Mouse (Mus musculus) spleen, adult 2 months (tissue): Measurements from ENCODE around the gene Ms4a15. TPM values are rescaled to one million over a fixed set of nuclear protein-coding genes. Genes with fewer than 3 reads are reported as not detected.

Experiments used
- DNase-seq, 2 experiments: peaks; one replicate each; pipeline versions ENCODE4 v3.0.0 to v3.0.0-alpha.2; 2012 to 2021; ENCODE audit warnings: low spot score in 2 of 2, low read depth in 1 of 2
- H3K27ac ChIP-seq: fragments of 200-500 bp; 2 replicates; pipeline ENCODE4 v1.5.1; 2012; ENCODE audit warnings: low read length, inconsistent platforms; ENCODE audit not compliant: insufficient read depth
- H3K27me3 ChIP-seq: fragments of 200-500 bp; 2 replicates; pipeline ENCODE4 v1.6.1; 2012; ENCODE audit warnings: mild to moderate bottlenecking, moderate library complexity, low read length, inconsistent platforms; ENCODE audit not compliant: control insufficient read depth, insufficient read depth
- H3K36me3 ChIP-seq: fragments of 200-500 bp; 2 replicates; pipeline ENCODE4 v1.6.1; 2012; ENCODE audit warnings: mild to moderate bottlenecking, low read length, inconsistent platforms; ENCODE audit not compliant: control insufficient read depth, insufficient read depth
- H3K4me1 ChIP-seq: fragments of 200-500 bp; 2 replicates; pipeline ENCODE4 v1.6.1; 2011; ENCODE audit warnings: inconsistent platforms; ENCODE audit not compliant: control insufficient read depth, insufficient read depth, insufficient read length
- H3K4me3 ChIP-seq: fragments of 200-500 bp; 2 replicates; pipeline ENCODE4 v1.5.1; 2011; ENCODE audit warnings: mild to moderate bottlenecking, inconsistent platforms; ENCODE audit not compliant: insufficient read depth, insufficient read length; ENCODE audit errors: extremely low read depth
- CTCF ChIP-seq: fragments of 200-500 bp; IDR thresholded peaks from 2 replicates; pipeline ENCODE4 v1.5.1; 2011; ENCODE audit warnings: mild to moderate bottlenecking, inconsistent platforms; ENCODE audit not compliant: insufficient read depth, insufficient read length, insufficient replicate concordance; ENCODE audit errors: extremely low read depth
- POLR2A ChIP-seq: fragments of 200-500 bp; IDR thresholded peaks from 2 replicates; pipeline ENCODE4 v1.6.1; 2011; ENCODE audit warnings: low read depth, low read length, inconsistent platforms
- WGBS: fragments of 180-500 bp; shearing (Covaris S2); methylation state at CpG from one replicate; pipeline ENCODE4 v1.1.7; 2018; 5-methylcytosine and 5-hydroxymethylcytosine counted together
- polyA plus RNA-seq: library from polyadenylated mRNA; depleted of rRNA; stranded (reverse); fragments of >200 nt; gene quantifications from 2 replicates; pipeline ENCODE4 v1.2.3, GENCODE M21; 2012

Ms4a15 gene
- polyA plus RNA-seq, 1 experiment = 0.35 TPM

GRCm38 (mm10) chr19:10990751-10991150, 2.3 kb downstream of the Ms4a15 start:
- no peak for DNase-seq
- Histone ChIP-seq H3K4me1 (no peaks in the 10 kb centered on the region), H3K27me3 (no peaks in the 10 kb centered on the region), H3K4me3 (no peak overlapping the region), H3K27ac (no peak overlapping the region; the same call in 1 of the 2 replicates), H3K36me3 (no peaks in the 10 kb centered on the region)
- WGBS = 79% methylated on average over 1 of the region's 1 CpGs
- TF ChIP-seq POLR2A (no peak), CTCF (no peak)

DNA sequence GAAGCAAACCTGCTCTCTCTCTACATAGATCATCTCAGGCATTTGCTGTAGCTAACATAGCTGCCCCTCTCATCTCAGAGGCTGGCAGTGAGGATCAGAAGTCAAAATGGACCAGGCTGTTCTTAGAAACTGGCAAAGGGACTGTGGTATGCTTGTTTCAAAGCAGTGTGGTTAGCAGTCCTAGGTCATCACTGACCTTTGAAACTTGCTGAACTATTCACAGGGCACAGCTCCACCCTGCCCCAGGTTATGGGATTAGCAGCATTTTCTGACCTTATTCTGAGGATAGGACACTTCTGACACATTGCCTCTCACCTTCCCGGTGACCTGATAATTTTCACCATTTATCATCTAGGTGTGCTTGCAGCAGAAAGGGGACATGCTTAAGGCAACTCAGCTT, 4.5 kb downstream of the Ms4a15 start:
- Histone ChIP-seq H3K4me1 (no peaks in the 10 kb centered on the region), H3K27ac (no peak overlapping the region), H3K4me3 (no peak overlapping the region), H3K27me3 (no peaks in the 10 kb centered on the region), H3K36me3 (no peaks in the 10 kb centered on the region)
- WGBS = 97% methylated on average over 1 of the region's 1 CpGs
- no peak for DNase-seq
- TF ChIP-seq CTCF (no peak), POLR2A (no peak)

- H3K27me3 ChIP-seq = no peaks in the 10 kb centered on the region
- no peak overlapping the region for H3K27ac ChIP-seq
- 92% methylated on average over 4 of the region's 4 CpGs for WGBS
- DNase-seq = no peak
- H3K4me1 ChIP-seq = no peaks in the 10 kb centered on the region
- H3K36me3 ChIP-seq = no peaks in the 10 kb centered on the region
- no peak overlapping the region for H3K4me3 ChIP-seq
- TF ChIP-seq CTCF (no peak), POLR2A (no peak)
Measured at GRCm38 (mm10) chr19:10985889-10986288, 7.2 kb downstream of the Ms4a15 start.

- WGBS = 88% methylated on average over 13 of the region's 13 CpGs
- no peak overlapping the region for H3K4me3 ChIP-seq
- no peak overlapping the region for H3K27ac ChIP-seq
- H3K27me3 ChIP-seq = no peaks in the 10 kb centered on the region
- H3K4me1 ChIP-seq = peaks cover 8% of the 10 kb centered on the region; the same call in 1 of the 2 replicates
- H3K36me3 ChIP-seq = no peaks in the 10 kb centered on the region
- no peak for TF ChIP-seq POLR2A
- TF ChIP-seq CTCF = no peak
- DNase-seq = no peak
Measured at GRCm38 (mm10) chr19:10984551-10984950, 8.5 kb downstream of the Ms4a15 start.

- Histone ChIP-seq H3K4me3 (no peak overlapping the region), H3K4me1 (peaks cover 8% of the 10 kb centered on the region; the same call in 1 of the 2 replicates), H3K27ac (no peak overlapping the region), H3K27me3 (no peaks in the 10 kb centered on the region), H3K36me3 (no peaks in the 10 kb centered on the region)
- WGBS = 42% methylated on average over 14 of the region's 14 CpGs
- TF ChIP-seq CTCF (peak; percentile 49; the same call in 1 of the 2 replicates), POLR2A (no peak)
- peak in 1 of 2 experiments; percentile 49 for DNase-seq
Measured at GRCm38 (mm10) chr19:10983146-10983545, 9.9 kb downstream of the Ms4a15 start.

DNA sequence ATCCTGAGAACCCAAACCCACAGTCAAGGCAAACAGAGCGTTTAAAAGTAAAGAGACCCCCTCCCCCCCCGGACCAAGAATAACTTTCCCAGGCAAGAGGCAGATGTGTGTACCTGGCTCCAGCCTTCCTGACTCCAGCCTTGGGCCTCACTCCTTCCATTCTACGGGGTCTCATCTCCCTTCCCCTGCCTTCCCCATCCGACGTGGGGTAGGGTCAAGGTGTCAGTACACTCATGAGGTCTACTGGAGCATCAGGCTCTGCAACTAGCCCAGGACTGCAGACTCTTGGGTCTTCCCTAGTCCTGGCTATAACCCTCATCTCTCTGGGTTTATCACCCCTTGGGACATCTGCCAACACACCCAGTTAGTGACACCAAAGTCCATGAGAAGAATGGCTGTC, 12.8 kb downstream of the Ms4a15 start:
- Histone ChIP-seq H3K36me3 (no peaks in the 10 kb centered on the region), H3K27ac (peak overlapping the region; percentile 45), H3K27me3 (no peaks in the 10 kb centered on the region), H3K4me3 (peak overlapping the region; percentile 49; the same call in 1 of the 2 replicates), H3K4me1 (peaks cover 8% of the 10 kb centered on the region; the same call in 1 of the 2 replicates)
- TF ChIP-seq CTCF (no peak), POLR2A (no peak)
- DNase-seq = no peak
- 45% methylated on average over 5 of the region's 5 CpGs for WGBS
